Mouse (Mus musculus) left cerebral cortex, postnatal 25 days (tissue): ENCODE measurements around the gene Herc1. TPM values are rescaled to one million over a fixed set of nuclear protein-coding genes. Genes with fewer than 3 reads are reported as not detected.
"Not testable (repeated sequence)": the region's sequence is repeated elsewhere in the genome, so short reads cannot be mapped to it uniquely, and the experiment has no call there.

ENCODE experiments used
- DNase-seq, 2 experiments: peaks; one replicate each; pipeline ENCODE4 v3.0.0; 2022; ENCODE audit warnings: low spot score in 2 of 2, mixed read lengths in 1 of 2
- intact Hi-C: fragments of 180-260 bp; cut with DNase I; formaldehyde crosslinking; loops from one replicate; pipeline ENCODE4 v1.15.1; 2025
- total RNA-seq, 2 experiments: library from RNA; stranded (reverse); gene quantifications; 2 replicates each; pipeline ENCODE4 v1.2.3; 2021

Gene Herc1
- total RNA-seq, 2 experiments from 2014 or later, result 112 to 119 TPM

GRCm38 (mm10) chr9:66340394-66341094 is 9.7 kb upstream of the Herc1 start:
- no peak for DNase-seq
- intact Hi-C loops, result no loop called here

- no peak for DNase-seq
- intact Hi-C loops, result no loop called here
Observed at GRCm38 (mm10) chr9:66347405-66348035, 2.7 kb upstream of the Herc1 start.

GRCm38 (mm10) chr9:66349144-66349859 is 948 bp upstream of the Herc1 start:
- intact Hi-C loops, result no loop called here
- DNase-seq, result no peak

GRCm38 (mm10) chr9:66350788-66351430 is 659 bp downstream of the Herc1 start:
- peak; percentile 23 to 50 for DNase-seq
- intact Hi-C loops, result loop anchor here (2.0 kb wide), 2 partner anchors 46 to 66 kb away; no protein-coding TSS in a partner anchor

GRCm38 (mm10) chr9:66352704-66353103 is 2.5 kb downstream of the Herc1 start:
- intact Hi-C loops, result no loop called here
- no peak for DNase-seq

GRCm38 (mm10) chr9:66359135-66359534 is 8.9 kb downstream of the Herc1 start:
- intact Hi-C loops, result no loop called here

GRCm38 (mm10) chr9:66360143-66360690 is 10.0 kb downstream of the Herc1 start:
- DNase-seq, result peak; percentile 21 to 50
- intact Hi-C loops, result no loop called here

More at GRCm38 (mm10) chr9:66359135-66359534, 8.9 kb downstream of the Herc1 start:
- DNase-seq, result no peak

GRCm38 (mm10) chr9:66368890-66369433 is 18.7 kb downstream of the Herc1 start:
- no peak for DNase-seq
- intact Hi-C loops, result no loop called here

GRCm38 (mm10) chr9:66370334-66370733 is 20.1 kb downstream of the Herc1 start:
- intact Hi-C loops, result no loop called here
- no peak for DNase-seq

- intact Hi-C loops, result no loop called here
- no peak for DNase-seq
Observed at GRCm38 (mm10) chr9:66370847-66371246, 20.6 kb downstream of the Herc1 start.

GRCm38 (mm10) chr9:66373432-66373831 is 23.2 kb downstream of the Herc1 start:
- intact Hi-C loops, result no loop called here
- DNase-seq, result no peak

- intact Hi-C loops, result loop anchor here (5.0 kb wide), 1 partner anchor 92 kb away; no protein-coding TSS in a partner anchor
- DNase-seq, result no peak
Observed at GRCm38 (mm10) chr9:66374495-66375478, 24.5 kb downstream of the Herc1 start.

GRCm38 (mm10) chr9:66383417-66383816 is 33.2 kb downstream of the Herc1 start:
- intact Hi-C loops, result no loop called here
- no peak for DNase-seq

- not testable (repeated sequence) for DNase-seq
- intact Hi-C loops, result loop anchor here (10.0 kb wide), 1 partner anchor 246 kb away; no protein-coding TSS in a partner anchor
Observed at GRCm38 (mm10) chr9:66390338-66390737, 40.1 kb downstream of the Herc1 start.

GRCm38 (mm10) chr9:66393304-66393703 is 43.1 kb downstream of the Herc1 start:
- intact Hi-C loops, result loop anchor here (10.0 kb wide), 1 partner anchor 249 kb away; no protein-coding TSS in a partner anchor
- no peak for DNase-seq

- DNase-seq, result no peak
- intact Hi-C loops, result no loop called here
Observed at GRCm38 (mm10) chr9:66423492-66423891, 73.2 kb downstream of the Herc1 start.

GRCm38 (mm10) chr9:66440007-66440406 is 89.8 kb downstream of the Herc1 start:
- no peak for DNase-seq
- intact Hi-C loops, result no loop called here

GRCm38 (mm10) chr9:66448253-66448652 is 98.0 kb downstream of the Herc1 start:
- no peak for DNase-seq
- intact Hi-C loops, result no loop called here
